Mouse (Mus musculus) heart, adult 2 months (tissue): Measurements from ENCODE around the gene Trpc7.

ENCODE experiments used
- CTCF ChIP-seq: fragments of 200-600 bp; IDR thresholded peaks from 2 replicates; pipeline ENCODE4 v1.8.1; 2022; ENCODE audit warnings: antibody characterized with exemption, mild to moderate bottlenecking, moderate library complexity
- EP300 ChIP-seq: fragments of 200-500 bp; IDR thresholded peaks from 2 replicates; pipeline ENCODE4 v1.6.1; 2011; ENCODE audit warnings: low read depth, low read length, control low read depth; ENCODE audit not compliant: insufficient read depth
- POLR2A ChIP-seq: fragments of 200-500 bp; IDR thresholded peaks from 2 replicates; pipeline ENCODE4 v1.6.1; 2011; ENCODE audit warnings: mild to moderate bottlenecking, low read depth, low read length, control low read depth; ENCODE audit not compliant: insufficient read depth

DNA sequence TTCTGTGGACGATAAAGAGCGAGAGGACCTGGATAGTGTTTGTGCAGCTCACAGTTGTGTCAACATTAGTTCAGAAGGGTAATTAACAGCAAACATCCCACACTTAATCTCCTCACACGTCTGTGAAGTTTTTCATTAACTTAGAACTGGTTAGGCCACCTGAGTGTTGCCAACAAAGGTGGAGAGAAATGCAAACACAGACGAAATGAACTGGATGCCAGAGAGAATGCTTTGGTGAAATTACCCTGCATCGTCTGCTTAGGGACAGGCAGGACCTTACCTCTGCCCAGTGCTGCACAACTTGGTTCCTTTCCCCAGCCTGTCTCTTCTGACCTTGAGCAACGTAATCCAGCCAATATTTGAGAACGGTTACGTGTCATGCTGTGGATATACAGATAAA lies 148.2 kb downstream of the Trpc7 start:
- no peak for TF ChIP-seq EP300
- TF ChIP-seq CTCF, result no peak
- no peak for TF ChIP-seq POLR2A
